Mouse (Mus musculus) layer of hippocampus, postnatal 10 days (tissue): ENCODE measurements around the gene Cdk2. TPM values are rescaled to one million over a fixed set of nuclear protein-coding genes. Genes with fewer than 3 reads are reported as not detected.

Source experiments
- DNase-seq, 2 experiments: peaks; one replicate each; pipeline ENCODE4 v3.0.0; 2021; ENCODE audit warnings: low spot score in 2 of 2
- total RNA-seq, 2 experiments: library from RNA; stranded (reverse); gene quantifications; 2 replicates each; pipeline ENCODE4 v1.2.3; 2021

Cdk2 gene
- total RNA-seq, 2 experiments from 2014 or later = 7.9 to 9.6 TPM

GRCm38 (mm10) chr10:128705317-128705693 lies 474 bp upstream of the Cdk2 start:
- peak; percentile 24 to 37 for DNase-seq

- DNase-seq = no peak
Observed at GRCm38 (mm10) chr10:128703895-128704294, 936 bp downstream of the Cdk2 start, which contains the start of gene Pmel. Gene Pmel (plus strand): TSS chr10:128704195.

DNA sequence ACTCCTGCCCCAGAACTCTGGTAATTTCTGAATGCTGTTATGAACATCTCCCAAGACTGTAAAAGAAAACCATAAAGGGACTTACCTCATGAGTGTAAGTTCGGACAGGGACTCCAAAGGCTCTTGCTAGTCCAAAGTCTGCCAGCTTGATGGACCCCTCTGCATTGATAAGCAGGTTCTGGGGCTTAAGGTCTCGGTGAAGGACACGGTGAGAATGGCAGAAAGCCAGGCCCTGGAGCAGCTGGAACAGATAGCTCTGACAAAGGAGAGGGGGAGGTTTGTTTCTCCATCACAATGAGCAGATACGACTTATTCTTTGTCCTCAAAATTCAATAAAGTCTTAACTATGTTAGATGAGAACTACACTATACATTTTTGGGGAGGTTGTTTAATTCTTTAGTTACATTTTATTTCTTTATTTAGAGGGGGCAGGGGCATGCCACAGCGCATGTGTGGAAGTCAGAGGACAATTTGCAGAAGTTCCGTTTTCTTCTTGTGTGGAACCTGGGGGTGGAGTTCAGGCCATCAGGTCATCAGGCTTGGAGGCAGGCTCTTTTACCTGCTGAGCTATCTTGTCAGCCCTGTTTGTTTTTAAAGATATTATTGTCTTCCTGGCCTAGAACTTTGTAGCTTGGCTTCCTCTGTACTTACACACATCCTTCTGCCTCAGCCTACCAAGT lies 2.4 kb downstream of the Cdk2 start:
- no peak for DNase-seq

DNA sequence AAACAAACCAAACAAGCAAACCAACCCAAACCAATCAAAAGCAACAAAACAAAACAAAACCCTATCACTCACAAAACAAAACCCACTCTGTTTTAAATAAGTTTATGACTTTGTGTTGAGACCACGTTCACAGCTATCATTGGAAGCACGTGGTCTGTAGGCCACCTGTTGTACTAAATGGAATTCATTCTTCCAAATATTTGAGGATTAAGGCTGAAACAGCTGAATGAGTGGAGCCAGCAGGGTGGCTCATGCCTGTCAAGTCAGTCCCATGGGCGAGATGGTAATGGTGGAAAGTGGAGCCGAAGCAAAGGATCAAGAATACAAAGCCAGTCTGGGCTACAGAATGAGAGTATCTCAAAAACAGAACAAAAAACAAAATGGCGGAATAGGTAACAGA lies 4.1 kb downstream of the Cdk2 start:
- no peak for DNase-seq

DNA sequence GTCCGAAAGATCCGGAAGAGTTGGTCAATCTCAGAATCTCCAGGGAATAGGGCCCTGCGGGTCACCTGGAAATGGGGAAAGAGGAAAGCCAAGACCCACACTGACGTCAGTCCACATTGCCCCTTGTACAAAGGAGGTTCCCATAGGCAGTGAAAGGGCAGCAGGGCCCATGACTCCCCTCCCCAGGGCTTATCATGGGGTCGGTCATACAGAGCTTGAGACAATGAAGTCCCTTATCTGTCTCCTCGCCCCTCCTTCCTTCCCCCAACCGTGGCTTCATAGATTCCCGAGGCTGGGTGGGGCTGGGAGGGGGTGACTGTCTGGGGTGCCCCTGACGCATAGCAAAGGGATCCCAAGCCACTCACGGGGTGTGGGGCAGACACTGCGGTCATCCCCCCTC lies 5.2 kb downstream of the Cdk2 start:
- DNase-seq = no peak

DNA sequence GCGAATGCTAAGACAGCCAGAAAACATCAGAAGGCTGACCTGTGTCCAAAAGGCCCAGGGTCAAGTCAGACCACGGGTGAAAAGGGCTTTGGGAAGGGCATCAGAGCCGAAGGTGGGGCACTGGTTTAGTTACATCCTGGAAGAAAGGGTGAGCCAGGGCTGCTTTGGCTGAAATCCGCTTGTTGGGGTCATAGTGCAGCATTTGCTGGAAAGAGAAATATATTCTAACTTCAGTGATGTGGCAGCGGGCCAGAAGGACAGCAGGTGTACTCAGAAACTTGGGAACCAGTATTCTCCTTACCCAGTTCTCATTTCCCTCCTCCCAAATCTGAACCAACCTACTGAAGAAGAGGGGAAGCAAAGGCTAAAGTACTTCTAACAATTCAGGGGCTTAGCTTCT lies 5.8 kb downstream of the Cdk2 start:
- DNase-seq = no peak

DNA sequence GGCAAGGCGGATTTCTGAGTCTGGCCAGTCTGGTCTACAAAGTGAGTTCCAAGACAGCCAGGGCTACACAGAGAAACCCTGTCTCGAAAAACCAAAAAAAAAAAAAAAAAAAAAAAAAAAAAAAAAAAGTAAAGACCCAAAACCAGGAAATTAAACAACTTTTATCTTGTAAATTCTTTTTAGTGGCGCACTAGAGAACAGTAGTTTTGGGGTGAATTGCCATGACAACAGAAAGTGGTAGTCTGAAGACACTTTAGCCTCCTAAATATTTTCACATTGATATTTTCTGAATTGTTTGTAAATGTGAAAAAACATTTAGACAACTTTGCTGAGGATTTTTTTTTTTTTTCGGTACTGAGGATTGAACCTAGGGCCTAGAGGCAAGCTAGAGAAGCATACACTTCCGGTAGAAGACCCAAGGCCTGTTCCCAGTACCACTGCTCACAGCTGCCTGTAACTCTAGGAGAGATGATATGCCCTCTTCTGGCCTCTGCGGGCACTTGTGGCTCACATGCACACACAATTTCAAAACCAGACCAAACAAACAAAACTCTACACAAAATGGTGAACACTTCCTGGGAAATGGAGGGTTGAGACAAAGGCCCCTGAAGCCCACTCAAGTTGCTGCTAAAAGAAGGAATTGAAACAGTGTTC lies 7.6 kb downstream of the Cdk2 start:
- DNase-seq = no peak

GRCm38 (mm10) chr10:128695992-128696807 lies 8.6 kb downstream of the Cdk2 start, which contains the start of gene Rab5b:
Gene Rab5b (minus strand): TSS chr10:128696264.
- peak; percentile 99 to 100 for DNase-seq

- no peak for DNase-seq
Observed at GRCm38 (mm10) chr10:128695411-128695991, 9.3 kb downstream of the Cdk2 start.

- no peak for DNase-seq
Observed at GRCm38 (mm10) chr10:128674469-128675008, 30.3 kb downstream of the Cdk2 start.

- DNase-seq = peak; percentile 72 to 86
Observed at GRCm38 (mm10) chr10:128673763-128674468, 30.9 kb downstream of the Cdk2 start, which contains the start of gene Suox. Gene Suox (minus strand): TSS chr10:128674073.

DNA sequence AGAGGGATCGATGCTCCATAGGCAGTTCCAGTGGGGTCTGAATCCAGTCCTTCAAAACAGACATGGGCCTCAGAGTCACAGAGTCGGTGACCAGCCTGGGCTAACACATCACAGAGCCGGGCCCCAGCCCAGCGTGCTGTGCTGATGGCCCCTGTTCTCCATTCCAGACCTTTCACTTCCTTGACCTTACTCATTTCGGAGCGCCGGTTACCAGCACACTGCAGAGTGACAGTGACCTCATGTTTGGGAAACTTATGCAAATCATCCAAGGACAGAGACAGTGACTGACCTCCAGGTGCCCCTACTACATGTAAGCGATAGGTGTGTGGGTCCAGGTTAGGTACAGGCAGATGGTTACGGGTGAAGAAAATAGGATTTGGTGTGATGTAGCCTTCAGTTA lies 33.7 kb downstream of the Cdk2 start:
- DNase-seq = no peak

- DNase-seq = peak; percentile 63 to 74
Observed at GRCm38 (mm10) chr10:128668790-128669672, 35.8 kb downstream of the Cdk2 start.

- no peak for DNase-seq
Observed at GRCm38 (mm10) chr10:128665806-128666205, 39.0 kb downstream of the Cdk2 start.

DNA sequence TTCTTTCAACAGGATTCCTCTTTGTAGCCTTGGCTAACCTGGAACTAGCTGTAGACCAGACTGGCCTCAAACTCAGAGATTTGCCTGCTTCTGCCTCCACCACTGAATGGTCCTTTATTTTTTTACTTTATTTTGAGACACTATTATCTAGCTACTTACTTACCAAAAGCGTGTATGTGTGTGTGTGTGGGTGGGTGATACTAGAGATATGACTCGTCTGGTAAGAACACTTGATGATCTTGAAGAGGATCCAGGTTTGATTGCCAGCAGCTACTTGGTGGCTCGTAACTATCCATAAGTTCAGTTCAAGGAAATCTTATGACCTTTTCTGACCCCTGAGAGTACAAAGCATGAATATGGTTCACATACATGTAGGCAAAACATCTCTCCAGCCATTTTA lies 39.5 kb downstream of the Cdk2 start:
- DNase-seq = no peak

DNA sequence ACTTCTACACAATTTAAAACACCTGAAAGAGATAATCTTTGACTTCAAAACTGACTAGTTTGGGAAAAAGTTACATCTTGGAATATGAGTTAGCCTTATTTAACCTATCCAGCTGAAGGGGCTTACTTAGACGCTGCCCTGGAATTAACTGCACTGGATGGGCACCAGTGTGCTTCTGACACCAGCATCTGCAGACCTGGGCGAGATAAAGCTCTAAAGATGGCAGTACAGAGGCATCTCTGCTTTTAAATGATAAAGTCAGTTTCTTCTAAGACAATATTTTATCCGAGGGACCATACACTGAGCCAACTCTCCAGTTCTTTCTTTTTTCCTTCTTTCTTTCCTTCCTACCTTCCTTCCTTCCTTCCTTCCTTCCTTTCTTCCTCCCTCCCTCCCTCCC lies 40.0 kb downstream of the Cdk2 start:
- no peak for DNase-seq

DNA sequence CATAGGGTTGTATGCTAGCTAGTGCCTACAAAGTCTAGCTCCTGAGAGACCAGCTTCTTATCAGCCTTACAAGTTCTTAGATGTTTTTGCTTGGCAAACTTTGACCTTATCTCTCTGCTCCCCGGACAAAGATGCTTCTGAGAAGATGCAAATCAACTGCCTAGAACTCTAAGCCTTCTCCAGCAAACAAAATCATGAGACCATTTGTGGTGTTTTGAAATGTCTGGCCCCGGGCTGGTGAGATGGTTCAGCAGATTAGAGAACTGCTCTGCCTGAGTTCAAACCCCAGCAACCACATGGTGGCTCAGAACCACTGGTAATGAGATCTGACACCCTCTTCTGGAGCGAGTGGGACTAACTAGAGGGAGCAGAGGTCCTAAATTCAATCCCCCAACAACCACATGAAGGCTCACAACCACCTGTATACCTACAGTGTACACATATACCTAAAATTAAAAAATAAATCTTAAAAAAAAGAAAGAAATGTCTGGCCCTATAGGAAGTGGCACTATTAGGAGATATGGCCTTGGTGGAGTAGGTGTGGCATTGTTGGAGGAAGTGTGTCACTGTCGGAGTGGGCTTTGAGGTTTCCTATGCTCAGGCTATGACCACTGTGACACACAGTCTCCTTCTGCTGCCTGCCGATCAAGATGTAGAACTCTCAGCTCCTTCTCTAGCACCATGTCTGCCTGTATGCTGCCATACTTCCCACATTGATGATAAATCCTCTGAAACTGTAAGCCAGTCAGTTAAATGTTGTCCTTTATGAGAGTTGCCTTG lies 41.2 kb downstream of the Cdk2 start:
- no peak for DNase-seq

- no peak for DNase-seq
Observed at GRCm38 (mm10) chr10:128662465-128662864, 42.4 kb downstream of the Cdk2 start.

- DNase-seq = no peak
Observed at GRCm38 (mm10) chr10:128659490-128659889, 45.3 kb downstream of the Cdk2 start.
